Mouse (Mus musculus) adrenal gland, postnatal 14 days (tissue): ENCODE results near the gene St6galnac1. TPM values are rescaled to one million over a fixed set of nuclear protein-coding genes. Genes with fewer than 3 reads are reported as not detected.
"Not testable (repeated sequence)": the region's sequence is repeated elsewhere in the genome, so short reads cannot be mapped to it uniquely, and the experiment has no call there.

ENCODE experiments used
- DNase-seq: peaks from one replicate; pipeline ENCODE4 v3.0.0; 2021; ENCODE audit warnings: mixed read lengths
- long read RNA-seq, 2 experiments: library from polyadenylated mRNA; stranded (forward); transcript quantifications; one replicate each; pipeline ENCODE4 v2.0.0; 2021
- total RNA-seq: library from RNA; stranded (reverse); gene quantifications from 2 replicates; pipeline ENCODE4 v1.2.3, GENCODE M21; 2021

Gene St6galnac1
- total RNA-seq, result not detected in 2 replicates
- long read RNA-seq, experiment 1, result 0 reads
- long read RNA-seq, experiment 2, result 0 reads

DNA sequence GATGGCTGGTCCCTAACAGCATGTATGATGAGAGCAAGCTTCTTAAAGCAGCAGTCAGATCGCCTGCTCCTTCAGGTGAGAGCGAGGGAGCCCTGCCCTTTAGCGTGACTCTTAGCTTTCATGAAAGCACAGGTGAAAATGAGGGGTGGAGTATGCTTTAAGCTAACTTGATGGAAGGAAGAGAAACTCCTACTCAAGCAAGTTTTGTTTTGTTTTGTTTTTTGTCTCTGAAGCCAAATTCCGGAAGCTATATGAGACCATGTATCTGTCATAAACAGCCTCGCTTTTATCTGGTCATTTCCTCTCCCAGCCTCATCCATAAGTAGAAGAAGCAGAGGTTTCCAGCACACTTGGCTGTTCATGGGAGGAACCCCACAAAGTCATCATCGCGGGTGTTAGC lies at the start of gene St6galnac1:
TSS of gene St6galnac1 (minus strand) at position 101 of the 400 bp plus-strand sequence.
- DNase-seq, result no peak

DNA sequence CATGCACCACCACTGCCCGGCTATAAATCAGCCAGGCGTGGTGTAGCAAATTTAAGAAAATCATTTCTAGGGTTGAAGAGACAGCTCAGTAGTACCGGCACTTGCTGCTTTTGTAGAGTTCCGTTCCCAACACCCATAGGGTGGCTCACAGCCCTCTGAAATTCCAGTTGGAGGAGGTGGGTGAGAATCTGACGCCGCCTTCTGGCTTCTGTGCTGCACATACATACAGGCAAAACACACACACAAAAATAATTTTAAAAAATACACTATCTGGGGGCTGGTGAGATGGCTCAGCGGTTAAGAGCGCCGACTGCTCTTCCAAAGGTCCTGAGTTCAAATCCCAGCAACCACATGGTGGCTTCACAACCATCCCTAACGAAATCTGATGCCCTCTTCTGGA lies 48.6 kb upstream of the St6galnac1 start:
- DNase-seq, result not testable (repeated sequence)

DNA sequence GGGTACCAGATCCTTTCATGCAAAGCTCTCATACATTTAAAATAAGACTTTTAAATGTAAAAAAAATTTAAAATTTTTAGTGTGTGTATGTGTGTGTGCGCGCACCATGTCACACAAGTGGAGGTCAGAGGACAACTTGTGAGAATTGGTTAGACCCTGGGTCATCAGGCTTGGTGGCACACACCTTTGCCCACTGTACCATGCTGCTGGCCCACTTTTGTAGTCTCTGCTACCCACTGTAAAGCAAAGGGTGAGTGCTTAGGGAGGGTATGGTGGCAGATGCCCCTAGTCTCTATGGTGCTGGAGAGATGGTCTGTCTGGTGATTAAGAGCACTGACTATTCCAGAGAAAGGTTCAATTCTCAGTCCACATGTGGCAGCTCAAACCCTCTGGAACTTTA lies 47.9 kb upstream of the St6galnac1 start:
- DNase-seq, result no peak

DNA sequence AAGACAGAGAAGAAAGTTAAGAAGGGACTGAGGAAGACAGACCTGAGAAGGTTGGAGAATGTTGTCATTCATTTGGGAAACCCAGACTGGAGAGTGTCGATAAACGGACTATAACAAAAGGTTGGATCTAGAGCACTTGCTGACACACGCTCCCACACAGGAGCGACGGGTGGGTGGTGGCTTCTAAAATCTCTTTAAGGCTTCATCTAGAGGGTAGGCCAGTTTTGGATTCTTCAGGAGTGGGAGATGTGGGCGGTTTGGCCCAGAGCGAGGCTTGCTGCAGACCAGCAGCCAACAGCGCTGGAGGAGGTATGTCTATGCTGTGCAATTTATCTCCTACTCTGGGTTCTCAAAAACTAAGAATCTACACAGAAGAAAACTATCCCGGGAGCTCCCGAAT lies 47.3 kb upstream of the St6galnac1 start:
- no peak for DNase-seq

DNA sequence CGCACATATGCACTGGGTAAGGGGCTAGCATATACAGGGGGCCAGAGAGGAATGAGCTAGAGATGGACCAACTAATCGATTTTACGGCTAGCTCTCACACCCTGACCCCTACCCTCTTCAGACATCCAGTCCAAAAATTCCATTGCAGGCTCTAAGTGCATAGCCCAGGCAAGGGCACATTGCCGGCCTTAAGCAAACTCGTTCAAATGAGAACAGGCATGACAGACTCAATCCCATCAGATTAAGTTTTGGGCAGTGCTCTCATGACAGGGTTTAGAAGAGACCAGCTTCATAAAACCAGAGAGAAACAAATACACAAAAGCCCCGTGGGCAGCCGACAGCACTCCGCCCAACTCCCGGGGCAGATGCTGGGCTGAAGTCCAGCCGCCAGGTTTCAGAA lies 46.9 kb upstream of the St6galnac1 start:
- DNase-seq, result no peak

DNA sequence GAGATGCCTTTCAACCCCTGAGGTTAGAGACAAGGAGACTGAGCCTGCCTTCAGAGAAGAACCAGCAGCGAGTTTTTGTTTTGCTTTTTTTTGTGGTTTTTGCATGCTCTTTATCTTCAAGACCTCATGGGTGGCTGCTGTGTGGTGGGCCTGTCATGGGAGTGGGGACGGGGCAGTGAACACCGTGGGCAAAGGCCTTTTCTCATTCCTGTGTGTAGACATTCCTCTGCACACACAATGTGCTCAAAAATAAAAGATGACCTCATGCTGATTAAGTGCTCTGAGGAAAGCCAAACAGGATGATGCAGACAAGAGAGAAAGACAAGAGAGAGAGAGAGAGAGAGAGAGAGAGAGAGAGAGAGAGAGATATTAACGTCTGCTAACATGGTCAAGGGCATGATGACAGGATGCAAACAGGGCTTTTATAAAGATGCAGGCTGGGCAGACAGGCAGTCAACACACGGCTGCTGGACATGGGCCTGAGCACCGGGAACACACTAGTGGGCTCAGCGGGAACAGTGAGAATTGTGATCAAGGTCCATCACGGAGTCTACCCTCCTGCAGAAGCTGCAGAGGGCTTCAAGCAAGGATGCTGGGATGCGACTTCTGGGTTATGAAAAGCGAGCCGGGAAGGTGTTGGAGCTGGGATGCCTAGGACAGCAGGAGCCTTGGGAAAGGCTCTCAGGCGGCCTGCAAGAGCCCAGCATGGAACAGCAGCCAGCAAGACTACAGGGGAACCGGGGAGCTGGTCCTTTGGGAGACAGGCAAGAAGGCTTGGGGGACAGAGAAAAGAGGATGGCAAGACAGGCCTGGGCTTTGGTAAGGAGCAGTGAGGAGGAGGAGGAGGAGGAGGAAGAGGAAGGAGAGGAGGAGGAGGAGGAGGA lies 46.0 kb upstream of the St6galnac1 start:
- DNase-seq, result no peak

DNA sequence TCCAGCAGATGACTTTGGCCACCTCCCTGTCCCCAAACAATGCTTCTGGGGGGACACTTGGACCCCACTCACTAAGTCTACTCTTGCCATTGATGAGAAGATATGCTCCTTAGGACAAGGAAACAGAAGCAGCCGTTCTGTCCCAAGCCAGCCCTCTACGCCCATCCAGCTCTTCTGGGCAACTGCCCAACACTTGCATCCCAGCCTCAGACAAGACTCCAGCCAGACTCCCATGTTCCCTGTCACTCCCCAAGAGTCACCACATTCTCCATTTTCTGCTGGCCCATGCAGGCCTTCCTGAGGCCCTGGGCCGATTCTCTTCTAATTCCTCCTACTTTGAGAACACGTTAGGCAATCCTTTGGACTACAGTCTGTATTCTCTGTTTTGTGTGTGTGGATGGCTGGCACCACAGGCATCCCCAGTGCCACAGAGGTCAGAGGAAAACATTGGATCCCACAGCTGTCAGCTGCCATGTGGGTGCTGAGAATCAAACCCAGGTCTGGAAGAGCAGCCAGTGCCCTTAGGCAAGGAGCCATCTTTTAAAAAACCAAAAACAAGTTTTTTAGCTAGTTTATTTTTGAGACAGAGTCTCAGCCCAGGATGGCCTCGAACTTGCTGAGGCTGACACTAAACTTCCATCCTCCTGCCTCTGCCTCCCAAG lies 44.8 kb upstream of the St6galnac1 start:
- no peak for DNase-seq

DNA sequence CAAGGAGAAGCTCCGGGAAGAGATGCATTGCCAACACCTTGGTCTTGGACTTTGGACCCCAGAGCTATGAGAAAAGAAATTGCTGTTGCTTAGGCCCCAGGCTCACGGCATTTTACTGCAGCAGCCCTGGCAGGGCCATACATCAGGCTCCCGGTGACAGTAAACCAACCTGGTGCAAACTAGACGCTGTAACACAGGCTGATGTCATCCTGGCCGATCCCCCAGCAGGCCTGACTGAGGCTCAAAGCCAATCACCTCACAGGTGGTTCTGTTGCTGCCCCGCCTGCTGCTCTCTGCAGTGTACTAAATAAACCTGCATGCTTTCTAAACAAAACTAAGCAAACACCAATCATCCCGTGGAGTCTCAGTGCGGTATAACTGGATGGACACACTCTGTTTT lies 43.4 kb upstream of the St6galnac1 start:
- DNase-seq, result no peak

DNA sequence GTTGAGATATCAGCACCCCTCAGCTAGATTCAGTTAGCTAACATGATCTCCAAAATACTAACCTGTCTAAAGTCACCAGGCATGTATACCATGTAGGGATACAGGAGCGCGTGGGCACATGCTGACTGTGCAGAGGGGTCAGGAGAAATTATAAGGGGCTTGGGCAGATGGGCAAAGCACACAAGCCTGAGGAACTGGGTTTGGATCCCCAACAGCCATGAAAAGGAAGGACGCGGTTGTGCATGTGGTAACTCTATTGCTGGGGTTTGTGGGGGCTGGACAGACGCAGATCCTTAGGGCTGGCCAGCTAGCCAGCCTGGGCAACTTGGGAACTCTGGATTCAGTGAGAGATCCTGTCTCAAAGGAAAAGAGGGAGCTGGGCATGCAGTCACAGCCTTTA lies 42.3 kb upstream of the St6galnac1 start:
- no peak for DNase-seq

DNA sequence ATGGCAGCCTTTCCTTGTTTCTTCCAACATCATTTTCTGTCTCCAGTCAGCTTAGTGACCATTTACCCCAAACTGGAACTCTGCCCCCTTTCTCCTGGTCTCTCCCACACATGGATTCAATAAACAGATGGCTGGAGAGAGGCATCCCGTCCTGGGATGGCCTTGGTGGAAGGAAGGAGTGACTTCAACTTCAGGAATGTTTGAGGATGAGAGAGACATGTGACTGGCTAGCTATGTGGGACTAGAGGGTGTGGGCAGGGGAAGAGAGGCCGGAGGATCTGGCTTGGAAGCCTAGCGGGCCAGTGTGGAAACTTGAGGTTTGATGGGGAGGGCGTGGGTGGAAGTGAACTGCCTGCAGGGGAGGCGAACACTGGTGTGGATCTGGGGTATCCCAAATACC lies 41.5 kb upstream of the St6galnac1 start:
- peak; percentile 61 for DNase-seq

DNA sequence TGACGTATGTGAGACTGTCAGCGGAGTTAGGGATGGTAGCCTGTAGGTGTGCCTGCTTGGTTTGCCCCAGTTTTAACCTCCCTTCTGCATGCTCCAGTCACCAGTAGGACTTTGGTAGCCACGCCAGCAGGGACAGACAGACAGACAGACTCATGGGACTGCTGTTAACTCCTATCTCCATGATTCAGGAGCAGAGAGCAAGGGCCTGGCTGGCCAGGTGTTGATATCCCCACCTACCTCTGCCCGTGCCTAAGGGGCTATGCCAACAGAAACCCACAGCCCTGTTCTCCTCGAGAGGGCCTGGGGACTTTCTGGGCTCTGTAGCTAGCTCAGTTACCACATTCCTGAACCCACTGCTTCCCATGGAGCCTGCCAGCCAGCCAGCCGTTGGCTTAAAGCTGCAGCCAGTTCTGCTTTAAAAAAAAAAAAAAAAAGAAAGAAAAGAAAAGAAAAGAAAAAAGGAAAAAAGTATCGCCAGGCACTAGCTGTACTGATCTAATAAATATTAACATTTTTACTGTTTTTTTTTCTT lies 39.6 kb upstream of the St6galnac1 start:
- no peak for DNase-seq

DNA sequence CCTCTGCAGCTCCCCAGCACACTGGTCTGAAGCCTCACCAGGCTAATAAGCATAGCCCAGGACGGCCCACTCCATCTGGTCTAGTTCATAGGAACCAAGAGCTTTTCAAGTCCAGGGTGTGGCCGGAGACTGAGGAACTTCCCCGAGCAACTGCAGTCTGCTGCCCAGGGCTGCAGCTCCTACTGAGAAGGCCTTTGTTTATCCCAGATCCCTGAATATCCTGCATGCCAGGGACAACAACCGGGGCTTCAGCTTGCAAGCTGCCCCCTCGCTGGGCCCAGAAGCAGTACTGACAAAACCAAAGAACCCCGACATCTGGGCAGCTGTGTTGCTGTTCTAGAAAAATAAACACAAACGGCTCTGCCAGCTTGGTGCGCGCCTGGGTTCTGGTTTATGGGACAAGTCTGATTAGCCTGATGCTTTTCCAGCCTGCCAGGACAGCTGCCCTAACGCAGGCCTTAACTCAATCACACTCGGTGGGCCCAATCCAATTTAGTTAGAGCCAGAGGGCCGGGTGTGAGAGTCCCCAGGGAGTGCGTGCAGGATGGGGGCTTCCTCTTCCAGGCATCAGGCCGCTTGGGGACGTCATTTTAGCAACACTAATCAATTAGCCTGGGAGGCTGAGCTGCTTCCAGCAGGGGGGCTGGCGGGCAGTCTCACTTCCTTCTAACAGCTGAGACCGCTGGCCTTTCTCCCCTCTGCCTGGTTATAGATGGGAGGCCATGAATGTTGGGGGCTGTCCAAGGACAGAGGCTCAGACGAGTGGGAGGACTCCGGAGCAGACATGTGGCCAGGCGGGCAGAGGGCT lies 39.0 kb upstream of the St6galnac1 start:
- peak; percentile 70 for DNase-seq

DNA sequence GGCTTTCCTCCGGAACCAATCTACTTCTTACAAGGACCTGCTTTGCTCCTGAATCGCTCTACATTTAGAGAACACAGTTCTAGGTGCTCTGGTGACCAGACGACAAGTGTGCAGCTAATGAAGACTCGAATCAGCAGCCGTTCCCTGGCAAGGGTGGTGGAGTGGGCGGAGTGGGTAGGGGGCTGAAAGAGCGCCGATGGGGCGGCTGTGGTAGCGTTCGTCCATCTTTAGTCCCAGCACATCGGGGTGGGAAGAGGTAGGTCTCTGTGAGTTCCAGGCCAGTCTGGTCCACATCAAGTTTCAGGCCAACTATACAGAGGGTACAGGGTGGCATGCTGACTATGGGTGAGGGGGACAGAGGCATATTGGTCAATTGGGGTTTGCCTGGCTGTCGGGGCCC lies 38.3 kb upstream of the St6galnac1 start:
- no peak for DNase-seq

DNA sequence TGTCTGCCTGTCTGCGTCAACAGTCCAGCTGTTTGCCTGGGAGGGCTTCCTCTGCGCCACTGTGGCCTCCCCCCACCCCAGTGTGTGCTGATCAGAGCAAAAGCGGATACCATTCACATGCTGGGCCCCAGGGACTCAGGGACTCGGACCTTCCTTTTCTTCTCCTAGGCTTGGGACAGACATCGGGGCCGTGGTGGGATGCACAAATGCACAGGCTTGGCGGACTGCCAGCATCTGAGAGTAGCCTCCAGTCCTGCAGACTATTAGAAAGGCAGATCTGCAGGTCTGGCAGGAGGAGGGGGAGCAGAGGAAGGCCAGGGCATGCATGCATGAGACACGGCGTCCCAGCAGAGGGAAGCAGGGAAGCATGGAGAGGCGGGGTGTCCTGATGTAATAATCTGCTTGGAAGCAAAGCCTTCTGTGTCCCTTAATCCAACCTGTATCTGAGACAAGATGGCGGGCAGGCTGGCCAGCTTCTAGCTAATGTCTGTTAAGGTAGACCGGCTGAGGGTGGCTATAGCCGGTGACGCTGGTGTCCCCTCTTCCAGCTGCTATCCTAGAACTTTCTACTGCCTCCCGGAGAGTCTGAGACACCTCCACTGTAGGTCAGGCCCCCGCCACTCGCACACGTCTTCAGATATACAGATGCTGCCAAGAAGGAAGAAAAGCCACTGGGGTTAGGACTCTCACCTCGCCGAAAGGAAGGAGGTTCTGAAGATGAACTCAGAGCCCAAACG lies 37.7 kb upstream of the St6galnac1 start:
- no peak for DNase-seq

DNA sequence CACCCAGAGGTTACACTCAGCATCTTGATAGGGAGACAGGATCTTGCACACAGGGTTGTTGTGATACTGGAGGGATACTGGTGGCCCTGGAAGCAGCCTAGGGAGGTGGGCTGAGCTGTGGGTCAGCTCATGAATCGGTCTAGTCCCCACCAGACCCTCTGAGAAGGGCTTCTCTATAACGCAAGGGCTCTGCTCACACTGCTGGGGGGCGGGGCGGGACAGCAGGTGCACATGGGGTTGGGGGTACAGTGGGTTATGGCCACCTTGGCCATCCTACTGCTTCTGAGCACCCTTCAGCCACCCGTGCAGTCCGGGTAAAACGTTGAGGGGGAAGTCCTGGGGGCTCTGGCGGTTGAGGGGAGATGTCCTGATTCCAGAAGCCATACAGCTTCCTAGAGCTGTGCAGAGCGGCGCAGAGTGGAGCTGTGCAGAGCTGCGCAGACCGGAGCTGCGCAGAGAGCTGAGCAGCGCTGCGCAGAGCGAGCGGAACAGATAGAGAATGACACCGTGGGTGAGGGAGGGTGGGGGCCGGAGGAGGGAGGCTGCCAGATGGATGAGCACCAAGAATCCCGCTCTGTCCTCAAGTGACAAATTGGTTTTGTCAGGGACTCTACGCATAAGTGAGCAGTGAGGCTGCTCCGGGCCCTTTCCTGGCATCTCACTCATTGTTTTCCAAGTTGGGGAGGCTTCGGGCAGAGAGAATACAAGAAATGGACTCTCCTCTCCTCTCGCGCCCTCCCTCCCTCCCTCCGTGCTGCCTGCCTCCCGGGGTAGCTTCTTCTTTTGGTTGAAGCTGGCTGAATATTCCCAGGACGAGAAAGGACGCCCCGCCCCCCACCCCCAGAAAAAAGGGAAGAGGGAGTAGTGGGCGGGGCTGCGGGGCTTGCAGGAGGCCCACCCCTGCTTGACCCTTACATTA lies 35.9 kb upstream of the St6galnac1 start:
- peak; percentile 85 for DNase-seq

DNA sequence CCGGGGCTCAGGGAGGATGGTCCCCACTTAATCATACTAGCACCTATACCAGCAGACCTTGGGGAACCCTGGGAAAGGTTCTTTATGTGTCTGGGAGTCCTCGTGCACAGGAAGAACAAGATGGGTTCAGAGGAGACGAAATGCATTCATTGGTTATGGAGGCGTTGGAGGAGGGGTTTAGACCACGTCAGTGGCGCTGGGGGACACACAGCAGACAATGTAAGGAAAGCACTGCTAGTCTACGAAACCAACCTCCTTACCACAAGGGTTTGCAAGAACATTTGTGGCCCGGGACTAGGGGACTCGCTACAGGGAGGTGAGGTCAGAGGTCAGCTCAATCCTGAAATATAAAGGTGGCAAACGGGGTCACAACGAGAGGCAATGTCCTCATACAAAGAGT lies 35.2 kb upstream of the St6galnac1 start:
- DNase-seq, result no peak

DNA sequence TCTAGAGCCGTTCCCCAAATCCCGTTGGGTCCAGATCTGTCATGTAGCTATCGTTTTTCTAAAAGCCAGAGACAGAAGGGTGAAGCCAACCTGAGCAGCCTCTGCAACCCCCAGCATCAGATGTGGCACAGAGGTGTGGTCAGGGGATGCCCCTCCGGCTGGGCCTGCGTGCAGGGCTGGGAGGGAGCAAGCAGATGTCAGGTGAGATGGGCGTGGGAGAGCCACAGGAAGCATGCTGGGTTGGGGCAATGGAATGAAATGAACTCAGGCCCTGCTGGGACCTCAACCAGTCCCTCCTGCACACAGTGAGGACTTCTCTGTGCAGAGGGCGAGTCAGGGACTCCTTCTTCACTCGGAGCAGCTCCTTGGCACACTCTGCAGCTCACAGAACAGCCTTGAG lies 34.2 kb upstream of the St6galnac1 start:
- no peak for DNase-seq

DNA sequence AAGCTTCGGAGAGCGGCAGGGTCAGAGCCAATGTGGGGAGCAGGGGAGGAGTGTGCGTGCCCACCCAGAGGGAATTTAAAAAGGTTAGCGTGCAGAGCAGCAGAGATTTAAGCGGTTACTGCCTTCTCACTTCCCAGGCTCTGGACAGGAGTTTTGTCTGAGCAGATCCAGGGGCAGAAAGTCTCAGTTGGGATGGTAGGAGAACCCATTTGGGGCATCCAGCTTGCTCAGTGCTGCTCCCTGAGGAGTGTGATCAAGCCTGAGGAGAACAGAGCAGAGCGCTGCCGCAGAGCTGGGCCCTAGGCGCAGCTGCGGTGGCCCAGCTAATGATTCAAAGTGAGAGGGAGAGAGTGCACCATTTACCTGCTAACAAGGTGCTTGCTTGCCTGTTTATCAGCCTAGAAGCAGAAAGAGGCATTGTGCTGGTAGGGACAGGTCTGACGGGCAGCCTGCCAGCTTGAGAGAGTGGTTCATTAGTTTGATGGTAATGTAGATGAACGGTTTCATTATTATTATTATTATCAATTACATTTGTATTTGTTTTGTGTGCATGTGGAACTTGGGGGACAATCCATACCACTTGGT lies 33.6 kb upstream of the St6galnac1 start:
- no peak for DNase-seq

DNA sequence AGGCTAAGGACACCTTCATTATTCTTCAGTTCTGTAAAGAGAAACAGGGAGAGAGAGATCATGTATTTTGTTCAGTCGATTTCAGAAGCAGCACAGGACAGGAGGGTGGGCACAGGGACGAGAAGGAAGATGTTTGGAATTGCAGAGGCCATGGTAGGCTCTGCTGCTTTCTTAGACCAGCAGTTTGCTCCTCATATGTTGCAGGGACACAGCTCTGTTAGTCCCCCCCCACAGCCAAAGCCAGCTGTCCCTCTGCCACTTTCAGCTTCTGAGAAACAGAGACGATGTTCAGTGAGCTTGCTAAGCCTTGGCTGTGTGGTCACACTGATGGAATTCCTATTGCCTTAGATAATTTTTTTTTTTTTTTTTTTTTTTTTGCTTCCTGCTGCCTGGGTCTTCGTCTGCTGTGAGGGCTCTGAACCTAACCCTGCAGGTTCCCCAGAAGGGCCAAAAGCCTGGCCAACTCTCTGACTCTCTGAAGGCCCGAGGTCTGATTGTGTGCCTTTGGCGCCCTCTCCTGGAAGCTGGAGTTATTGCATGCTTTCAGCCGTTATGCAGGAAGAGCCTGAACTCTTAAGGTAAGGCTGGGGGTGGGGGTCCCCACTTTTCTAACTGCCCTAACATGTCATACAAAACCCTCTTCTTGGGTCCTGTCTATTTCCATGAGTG lies 32.8 kb upstream of the St6galnac1 start:
- DNase-seq, result peak; percentile 91

DNA sequence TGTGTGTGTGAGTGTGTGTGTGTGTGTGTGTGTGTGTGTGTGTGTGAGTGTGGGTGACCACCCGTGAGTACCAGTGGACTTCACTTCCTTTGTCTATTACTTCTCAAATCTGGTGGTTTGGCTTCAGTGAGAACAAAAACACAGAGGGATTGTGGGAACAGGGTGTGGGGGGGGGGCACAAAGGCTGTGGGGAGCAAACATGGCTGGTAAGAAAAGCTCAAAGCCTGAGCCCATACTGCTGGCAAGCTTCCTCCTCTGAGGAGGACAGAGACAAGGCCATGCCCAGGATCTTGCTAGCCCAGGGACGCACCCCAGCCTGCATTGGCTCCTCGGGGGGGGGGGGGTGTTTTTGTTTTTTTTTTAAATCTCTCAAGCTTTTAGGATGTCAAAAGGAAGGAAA lies 32.2 kb upstream of the St6galnac1 start:
- DNase-seq, result no peak
